Mouse (Mus musculus) heart, embryonic 12.5 days (tissue): ENCODE measurements around the gene Ergic3. TPM values are rescaled to one million over a fixed set of nuclear protein-coding genes. Genes with fewer than 3 reads are reported as not detected.

ENCODE experiments used
- ATAC-seq: fragments of 200-750 bp; cut with Nextera tagmentation; 2 replicates; pipeline ENCODE4 v1.8.0; 2017; ENCODE audit warnings: moderate TSS enrichment, moderate library complexity; ENCODE audit not compliant: insufficient number of reproducible peaks, low FRiP score
- H3K27ac ChIP-seq: fragments of 300-500 bp; sonication (generic); 2 replicates; pipeline ENCODE4 v1.5.1; 2016; ENCODE audit warnings: mild to moderate bottlenecking, moderate library complexity; ENCODE audit not compliant: poor library complexity, severe bottlenecking
- H3K27me3 ChIP-seq: fragments of 300-500 bp; sonication (generic); replicated peaks from 2 replicates; pipeline ENCODE4 v1.6.1; 2016; ENCODE audit warnings: mild to moderate bottlenecking, moderate library complexity
- H3K36me3 ChIP-seq: fragments of 300-500 bp; sonication (generic); 2 replicates; pipeline ENCODE4 v1.6.1; 2016; ENCODE audit warnings: mild to moderate bottlenecking, moderate library complexity
- H3K4me1 ChIP-seq: fragments of 300-500 bp; sonication (generic); replicated peaks from 2 replicates; pipeline ENCODE4 v1.6.1; 2016; ENCODE audit warnings: mild to moderate bottlenecking
- H3K4me2 ChIP-seq: fragments of 300-500 bp; sonication (generic); 2 replicates; pipeline ENCODE4 v1.6.1; 2016; ENCODE audit warnings: mild to moderate bottlenecking, moderate library complexity
- H3K4me3 ChIP-seq: fragments of 300-500 bp; sonication (generic); 2 replicates; pipeline ENCODE4 v1.5.1; 2016; ENCODE audit warnings: mild to moderate bottlenecking
- H3K9ac ChIP-seq: fragments of 300-500 bp; sonication (generic); 2 replicates; pipeline ENCODE4 v1.6.1; 2016; ENCODE audit warnings: mild to moderate bottlenecking, moderate library complexity
- H3K9me3 ChIP-seq: fragments of 300-500 bp; sonication (generic); replicated peaks from 2 replicates; pipeline ENCODE4 v1.6.1; 2016; ENCODE audit warnings: mild to moderate bottlenecking, moderate library complexity
- WGBS: fragments of 180-500 bp; shearing (Covaris S2); methylation state at CpG from one replicate; pipeline ENCODE4 v1.1.7; 2016; 5-methylcytosine and 5-hydroxymethylcytosine counted together
- polyA plus RNA-seq: library from polyadenylated mRNA; unstranded; fragments of >200 nt; fragmentation: Nextera tagmentation; extraction: Ambion mirVana; gene quantifications from 2 replicates; pipeline ENCODE4 v1.2.1, GENCODE M21; 2016

Gene Ergic3
- polyA plus RNA-seq, 1 experiment from 2014 or later = 142 TPM

DNA sequence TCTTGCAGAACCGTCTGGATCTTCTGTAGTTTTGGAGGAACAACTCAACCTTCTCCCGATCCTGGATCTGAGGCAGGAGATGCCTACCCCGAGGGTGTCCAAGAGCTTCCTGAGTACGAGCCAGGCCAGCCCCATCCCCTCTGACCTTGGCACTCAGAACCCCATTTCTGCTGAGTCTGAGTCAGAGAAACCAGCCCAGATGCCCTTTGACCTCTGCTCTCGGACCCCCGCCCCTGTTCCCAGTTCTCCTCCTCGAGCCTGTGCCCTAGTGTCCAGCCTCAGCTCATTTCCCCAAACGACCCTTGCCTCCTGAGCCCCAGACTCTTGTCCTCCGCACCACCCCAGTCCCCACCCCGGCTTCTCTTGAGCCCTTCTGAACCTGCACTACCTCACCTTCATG, 58.3 kb downstream of the Ergic3 start:
- H3K9ac ChIP-seq = peak overlapping the region; percentile 76
- H3K4me3 ChIP-seq = peak overlapping the region; percentile 76
- peaks cover 34% of the 10 kb centered on the region for H3K36me3 ChIP-seq
- 33% methylated on average over 10 of the region's 10 CpGs for WGBS
- no peak for ATAC-seq
- H3K4me1 ChIP-seq = peaks cover 12% of the 10 kb centered on the region
- H3K9me3 ChIP-seq = no peaks in the 10 kb centered on the region
- H3K27me3 ChIP-seq = no peaks in the 10 kb centered on the region
- no peak overlapping the region for H3K27ac ChIP-seq
- peak overlapping the region; percentile 97 for H3K4me2 ChIP-seq

Other genes starting within 250 kb of the Ergic3 start
- gene Mmp24, start 232.7 kb upstream of the Ergic3 start, polyA plus RNA-seq = 0.05 TPM in 1 of 2 replicates, not detected in the other
- gene BC029722, start 188.6 kb upstream of the Ergic3 start, polyA plus RNA-seq = 8.9 and 9.4 TPM in 2 replicates
- gene Eif6, start 181.1 kb upstream of the Ergic3 start, polyA plus RNA-seq = 110 and 116 TPM in 2 replicates
- 0.06 and 0.15 TPM in 2 replicates for gene Fam83c, start 173.2 kb upstream of the Ergic3 start, polyA plus RNA-seq
- gene Uqcc1, start 77.7 kb upstream of the Ergic3 start, polyA plus RNA-seq = 96.6 and 110 TPM in 2 replicates
- not detected in 2 replicates for gene Gm15557, start 67.3 kb upstream of the Ergic3 start, polyA plus RNA-seq
- gene Gdf5, start 62.7 kb upstream of the Ergic3 start, polyA plus RNA-seq = 0.36 and 0.42 TPM in 2 replicates
- 10.7 and 13.0 TPM in 2 replicates for gene Cep250, start 51.6 kb upstream of the Ergic3 start, polyA plus RNA-seq
- gene 6430550D23Rik, start 68 bp upstream of the Ergic3 start, polyA plus RNA-seq = 0.93 and 1.1 TPM in 2 replicates
- gene Fer1l4, start 44.9 kb downstream of the Ergic3 start, polyA plus RNA-seq = not detected in 2 replicates
- gene Spag4, start 57.1 kb downstream of the Ergic3 start, polyA plus RNA-seq = 3.1 and 3.3 TPM in 2 replicates
- gene Cpne1, start 103.9 kb downstream of the Ergic3 start, polyA plus RNA-seq = 30.0 and 31.0 TPM in 2 replicates
- 26.2 and 26.9 TPM in 2 replicates for gene Rbm12, start 103.9 kb downstream of the Ergic3 start, polyA plus RNA-seq
- gene Gm28036, start 119.0 kb downstream of the Ergic3 start, polyA plus RNA-seq = 19.1 and 21.0 TPM in 2 replicates
- 451 and 494 TPM in 2 replicates for gene Romo1, start 136.0 kb downstream of the Ergic3 start, polyA plus RNA-seq
- gene Nfs1, start 136.1 kb downstream of the Ergic3 start, polyA plus RNA-seq = 55.5 and 55.8 TPM in 2 replicates
- 434 and 459 TPM in 2 replicates for gene Rbm39, start 172.2 kb downstream of the Ergic3 start, polyA plus RNA-seq
- gene Phf20, start 188.4 kb downstream of the Ergic3 start, polyA plus RNA-seq = 52.5 and 54.5 TPM in 2 replicates